Mouse (Mus musculus): Measurements from ENCODE around the gene Gm28171. TPM values are rescaled to one million over a fixed set of nuclear protein-coding genes. Genes with fewer than 3 reads are reported as not detected.

Gene Gm28171
- not detected for polyA plus RNA-seq (2014; fragmentation: Illumina TruSeq; extraction: RNeasy Lipid Tissue Mini Kit (QIAGEN cat#74804); ENCODE audit: low read depth, low replicate concordance)

GRCm38 (mm10) chrY:5793095-5793494 is at the start of gene Gm28171:
TSS of gene Gm28171 (plus strand) at chrY:5793395.

Other genes with a start within 250 kb of the Gm28171 start
- gene Gm21854, start 136.4 kb upstream of the Gm28171 start, polyA plus RNA-seq (2014; fragmentation: Illumina TruSeq; extraction: RNeasy Lipid Tissue Mini Kit (QIAGEN cat#74804); ENCODE audit: low read depth, low replicate concordance), result not detected
- gene Gm20914, start 67.4 kb upstream of the Gm28171 start, polyA plus RNA-seq (2014; fragmentation: Illumina TruSeq; extraction: RNeasy Lipid Tissue Mini Kit (QIAGEN cat#74804); ENCODE audit: low read depth, low replicate concordance), result not detected
- not detected for gene Gm21778, start 149.1 kb downstream of the Gm28171 start, polyA plus RNA-seq (2014; fragmentation: Illumina TruSeq; extraction: RNeasy Lipid Tissue Mini Kit (QIAGEN cat#74804); ENCODE audit: low read depth, low replicate concordance)

Data from sigmoid colon, adult 10 weeks (tissue).